Mouse (Mus musculus) adrenal gland, postnatal 36 days (tissue): ENCODE measurements at regions not wholly inside any gene's neighbourhood (a gene's known extent, or its start where the extent isn't known, plus 50 kb on each side); places are given as distances from the start of the nearest gene placed in this dataset.
A peak's percentile ranks its signal among the peaks of the same experiment; 100 is the strongest.

Experiments used
- DNase-seq, 2 experiments: peaks; one replicate each; pipeline ENCODE4 v3.0.0; 2021; ENCODE audit warnings: mixed read lengths in 1 of 2

GRCm38 (mm10) chr4:53386309-53386708 lies 53.9 kb upstream of the Slc44a1 start:
- no peak for DNase-seq

GRCm38 (mm10) chr4:53384761-53385160 lies 55.5 kb upstream of the Slc44a1 start:
- DNase-seq, result peak; percentile 73 to 77

GRCm38 (mm10) chr4:53384104-53384503 lies 56.1 kb upstream of the Slc44a1 start:
- DNase-seq, result no peak

GRCm38 (mm10) chr4:53382012-53382411 lies 58.2 kb upstream of the Slc44a1 start:
- DNase-seq, result no peak

DNA sequence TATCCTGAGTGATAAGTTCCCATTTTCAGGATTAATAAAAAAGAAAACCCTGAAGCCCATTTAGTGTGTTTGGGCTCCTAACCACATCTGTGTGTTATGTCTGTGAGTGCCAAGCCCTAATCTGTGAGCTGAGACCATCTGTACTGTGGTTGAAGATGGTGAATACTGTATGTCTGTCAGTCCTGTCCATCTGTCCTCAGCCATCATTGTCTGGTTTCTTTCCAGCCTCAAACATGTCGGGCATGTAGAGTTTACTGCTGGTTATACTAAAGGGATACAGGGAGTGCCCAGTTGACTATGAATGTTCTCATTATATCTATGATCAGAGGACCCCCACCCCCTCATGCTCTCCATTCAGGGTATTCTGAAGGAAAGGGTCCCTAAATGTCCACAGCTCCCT lies 60.4 kb upstream of the Slc44a1 start:
- DNase-seq, result no peak

DNA sequence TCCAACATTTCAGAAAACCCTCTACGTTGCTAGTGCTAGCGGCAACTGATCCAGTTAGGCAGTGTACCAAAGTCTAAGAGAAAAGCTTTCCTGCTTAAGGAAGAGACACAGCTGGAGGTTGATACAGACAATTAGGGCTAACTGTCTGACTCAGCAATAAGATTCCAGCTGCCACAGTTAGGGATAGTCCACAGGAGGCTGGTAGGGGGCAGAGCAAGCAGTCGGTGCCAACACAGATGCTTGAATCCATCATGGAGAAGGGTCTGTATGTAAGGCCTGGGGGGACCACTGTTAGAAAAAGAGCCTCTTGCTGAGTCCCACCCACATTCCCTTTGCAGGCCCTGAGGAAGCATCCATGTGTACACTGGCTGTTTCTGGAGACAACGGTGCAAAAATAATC lies 63.2 kb upstream of the Slc44a1 start:
- no peak for DNase-seq

GRCm38 (mm10) chr4:53356374-53356773 lies 83.8 kb upstream of the Slc44a1 start:
- DNase-seq, result no peak

DNA sequence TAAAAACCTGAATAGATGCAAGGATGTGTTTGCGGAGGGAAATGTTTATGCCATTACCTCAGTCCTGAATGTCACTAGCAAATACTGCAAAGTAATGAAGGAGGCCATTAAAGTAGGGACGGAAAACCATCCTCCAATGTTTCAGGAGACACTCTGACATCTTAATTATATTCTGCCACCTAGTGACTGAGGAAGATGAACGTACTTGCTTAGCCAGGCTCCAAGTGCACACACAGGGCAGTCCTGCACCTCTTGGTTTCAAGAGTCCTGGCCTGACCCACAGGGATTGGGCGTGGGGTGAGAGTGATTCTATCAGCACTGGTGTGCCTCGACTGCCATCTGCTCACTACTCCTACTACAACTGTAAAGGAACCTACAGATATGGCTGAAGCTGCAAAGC lies 85.3 kb upstream of the Slc44a1 start:
- peak; percentile 15 to 40 for DNase-seq

DNA sequence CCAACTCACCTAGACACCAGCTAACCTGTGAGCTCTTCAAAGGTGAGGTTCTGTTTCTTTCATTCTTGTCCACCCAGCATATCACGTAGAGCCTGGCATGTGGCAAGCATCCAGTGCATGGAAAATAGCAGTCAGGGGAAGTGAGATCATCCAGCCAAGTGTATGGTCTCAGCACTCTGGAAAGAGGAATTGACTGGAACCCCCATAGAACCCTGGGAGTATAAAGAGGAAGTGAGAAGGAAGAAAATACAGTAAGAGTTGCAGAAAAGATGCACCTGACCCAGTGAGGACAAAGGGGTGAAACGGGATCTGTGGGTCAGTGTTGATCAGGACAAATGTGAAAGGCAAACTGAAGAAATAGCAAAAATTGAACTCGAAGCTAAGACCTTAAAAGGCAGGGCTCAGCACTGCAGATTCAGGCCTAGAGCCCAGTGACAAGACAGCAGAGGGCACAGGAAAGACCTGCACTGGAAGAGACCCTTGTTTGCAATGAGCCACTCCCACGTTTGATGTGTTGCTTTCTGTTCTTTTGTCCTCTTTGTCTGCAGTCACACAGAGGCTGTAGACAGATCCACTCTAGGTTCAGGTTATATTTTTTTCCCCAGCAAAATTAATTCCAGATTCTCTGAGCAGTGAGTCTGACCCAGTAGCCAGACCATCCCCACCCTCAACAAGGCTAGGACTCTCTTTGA lies 86.7 kb upstream of the Slc44a1 start:
- DNase-seq, result no peak

DNA sequence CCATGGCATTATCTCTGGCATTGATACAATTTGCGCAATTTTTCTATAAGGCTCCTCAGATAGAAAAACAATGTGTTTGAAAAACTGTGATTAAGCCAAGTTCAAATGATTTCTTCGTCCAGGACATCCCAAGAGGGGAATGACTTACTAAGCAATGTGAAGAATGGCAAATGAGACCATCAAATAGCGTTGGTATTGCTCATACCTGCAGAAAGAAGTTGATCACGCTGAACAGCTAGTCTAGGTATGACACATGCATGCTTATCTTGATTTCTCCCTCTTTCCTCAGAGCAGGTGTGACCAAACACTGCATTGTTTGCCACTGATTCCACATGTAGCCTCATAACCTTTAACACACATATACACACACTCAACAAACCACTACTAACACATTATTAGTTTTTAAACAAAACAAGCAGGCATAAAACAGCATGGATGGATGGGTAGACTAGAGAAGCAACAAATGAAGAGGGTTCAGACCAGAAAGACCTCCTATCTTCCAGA lies 89.1 kb upstream of the Slc44a1 start:
- DNase-seq, result no peak

- DNase-seq, result no peak
Measured at GRCm38 (mm10) chr4:53345346-53345745, 94.9 kb upstream of the Slc44a1 start.

- DNase-seq, result peak in 1 of 2 experiments; percentile 22
Measured at GRCm38 (mm10) chr4:53344546-53344945, 95.7 kb upstream of the Slc44a1 start.

- DNase-seq, result no peak
Measured at GRCm38 (mm10) chr4:53341181-53341580, 99.0 kb upstream of the Slc44a1 start.

DNA sequence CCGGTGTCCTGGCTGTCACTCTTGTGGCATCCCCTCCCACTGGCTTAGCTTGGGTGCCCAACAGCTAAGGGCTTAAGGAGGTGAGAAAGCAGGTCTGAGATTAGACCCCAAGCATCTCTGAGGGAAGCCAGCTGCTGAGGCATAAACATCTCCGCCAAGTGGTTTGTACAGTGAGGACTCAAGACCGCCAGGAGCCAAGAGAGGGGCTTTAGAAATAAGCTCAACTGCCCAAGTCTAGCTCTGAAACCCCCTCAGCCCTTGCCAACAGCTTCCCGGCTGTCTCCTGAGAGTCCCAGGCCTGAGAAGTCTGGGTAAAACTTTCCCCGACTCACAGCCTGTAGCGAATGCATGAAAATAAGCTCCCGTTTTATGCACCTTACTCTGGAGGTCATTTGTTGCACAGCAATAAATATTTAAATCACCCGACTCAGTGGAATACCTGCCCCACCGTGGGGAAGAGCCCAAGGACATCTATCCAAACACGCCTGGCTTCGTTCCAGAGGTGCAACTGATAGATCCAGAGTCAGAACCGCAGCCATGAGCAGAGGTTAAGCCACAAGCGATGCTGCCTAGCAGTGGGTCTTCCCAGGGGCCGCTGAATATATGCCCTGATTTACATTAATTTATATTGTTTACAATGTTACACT lies 100.1 kb upstream of the Slc44a1 start:
- DNase-seq, result peak; percentile 33 to 37

DNA sequence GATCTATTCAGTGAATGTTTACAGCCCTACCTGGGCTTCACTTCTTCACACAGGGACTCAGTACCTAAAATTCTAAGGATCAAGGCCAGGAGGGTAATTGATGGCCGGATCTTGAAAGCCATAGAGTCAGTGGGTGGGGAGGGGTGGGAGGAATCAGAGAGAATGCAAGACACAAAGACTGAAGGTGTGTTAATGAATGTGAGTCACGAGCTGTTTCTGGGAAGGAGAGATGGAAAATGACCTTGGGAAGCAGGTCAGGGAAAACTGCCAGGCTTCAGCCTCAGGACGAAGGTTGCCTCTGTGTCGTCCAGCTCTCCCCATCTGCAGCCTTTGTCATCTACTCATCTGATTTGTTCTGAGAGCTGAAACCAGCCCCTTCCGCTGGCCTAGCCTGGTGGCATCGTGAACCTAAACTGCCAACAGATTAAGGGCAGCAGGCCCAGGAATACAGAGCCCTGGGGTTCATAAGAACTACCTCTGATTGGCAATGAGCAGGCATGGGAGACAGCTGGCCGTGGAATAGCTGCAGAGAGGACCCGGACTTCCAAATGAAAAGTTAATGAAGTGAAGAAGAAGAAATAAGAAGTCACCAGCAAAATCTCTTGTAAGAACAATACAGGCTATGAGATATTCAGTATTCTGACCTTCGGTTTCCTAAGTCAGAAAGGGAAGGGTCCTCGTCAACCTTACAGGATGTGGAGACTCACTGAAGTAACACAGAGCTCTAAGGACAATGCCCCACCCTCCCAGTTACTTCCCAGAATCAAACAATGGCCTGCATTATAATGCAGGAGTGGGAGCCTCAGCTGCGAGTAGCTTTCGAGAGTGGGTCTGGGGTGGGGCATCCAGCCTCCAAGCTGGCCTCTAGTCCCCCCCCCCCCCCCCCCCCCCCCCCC lies 100.8 kb upstream of the Slc44a1 start:
- DNase-seq, result peak; percentile 68 to 74

DNA sequence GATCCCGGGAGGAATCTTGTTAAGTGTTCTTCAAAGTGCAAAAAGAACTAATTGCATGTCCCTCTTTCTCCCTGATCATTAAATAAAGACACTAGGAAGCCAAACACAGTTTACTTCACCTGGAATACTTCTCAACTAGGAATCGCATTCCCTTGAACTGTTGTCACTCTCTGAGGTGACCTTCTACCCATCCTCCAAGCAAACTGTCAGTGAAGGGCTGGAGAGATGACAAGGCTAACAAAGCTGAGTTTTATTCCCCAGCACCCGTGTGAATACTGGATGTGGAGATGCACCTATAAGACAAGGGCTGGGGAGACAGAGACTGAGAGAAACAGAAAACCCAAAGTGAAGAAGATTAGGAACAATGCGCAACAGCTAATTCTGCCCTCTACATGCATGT lies 101.7 kb upstream of the Slc44a1 start:
- no peak for DNase-seq

GRCm38 (mm10) chr4:53337784-53338183 lies 102.4 kb upstream of the Slc44a1 start:
- peak in 1 of 2 experiments; percentile 39 for DNase-seq

DNA sequence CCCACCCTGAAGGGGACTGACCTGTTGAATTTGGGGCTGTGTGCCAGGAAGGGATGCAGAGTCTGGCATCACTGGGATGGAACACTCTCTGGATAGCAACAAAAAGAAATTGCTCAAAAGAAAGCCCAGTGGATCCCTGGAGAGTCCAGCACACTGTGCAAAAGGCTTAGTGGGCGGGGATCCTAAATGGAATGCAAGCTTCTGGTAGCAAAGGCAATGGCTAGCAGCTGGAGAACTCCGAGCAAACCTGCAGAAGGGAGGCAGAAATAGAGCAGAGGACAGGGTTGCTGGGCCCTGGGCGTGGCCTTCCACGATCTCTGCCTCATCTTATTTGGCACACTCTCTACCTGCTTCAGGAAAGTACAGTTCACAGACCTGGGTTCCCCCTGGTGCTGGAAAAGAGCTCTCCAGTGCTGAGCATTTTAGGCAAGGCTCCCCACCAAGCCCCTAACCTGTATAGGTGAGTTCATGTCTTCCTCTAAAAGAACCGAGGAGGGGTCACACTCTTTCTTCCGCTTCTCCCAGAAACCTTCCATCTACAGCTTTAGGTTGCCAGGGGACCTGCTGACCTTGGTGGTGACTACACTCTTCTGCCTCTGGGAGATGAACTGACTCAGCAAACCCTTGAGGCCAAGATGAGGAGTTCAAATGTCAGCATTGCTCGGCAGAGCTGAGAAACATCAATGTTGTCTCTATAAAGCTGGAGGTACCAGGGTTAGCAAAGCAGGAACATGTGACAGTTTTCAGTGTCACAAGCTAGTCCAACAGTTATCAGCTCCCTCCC lies 112.6 kb upstream of the Slc44a1 start:
- DNase-seq, result peak; percentile 32 to 33

DNA sequence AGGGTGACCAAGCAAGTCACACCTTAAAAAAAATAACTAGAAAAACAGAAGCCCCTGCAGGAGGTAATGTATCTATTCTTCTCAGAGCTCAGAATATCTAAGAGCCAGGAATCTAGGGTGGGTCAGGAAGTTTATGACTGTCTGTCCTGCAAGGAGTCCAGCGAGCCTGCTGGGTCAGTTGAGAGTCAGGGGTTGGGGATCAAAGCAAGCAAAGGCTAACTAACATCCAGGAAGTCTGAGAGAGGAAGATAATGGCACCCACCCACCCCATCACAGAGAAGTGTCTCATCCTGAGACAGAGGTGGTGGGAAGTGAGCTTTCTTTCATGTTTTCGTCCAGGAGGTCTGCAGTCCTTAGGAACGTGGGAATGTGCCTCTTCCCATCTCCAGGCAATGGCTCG lies 116.4 kb upstream of the Slc44a1 start:
- no peak for DNase-seq

- no peak for DNase-seq
Measured at GRCm38 (mm10) chr4:53323195-53323594, 117.0 kb upstream of the Slc44a1 start.

DNA sequence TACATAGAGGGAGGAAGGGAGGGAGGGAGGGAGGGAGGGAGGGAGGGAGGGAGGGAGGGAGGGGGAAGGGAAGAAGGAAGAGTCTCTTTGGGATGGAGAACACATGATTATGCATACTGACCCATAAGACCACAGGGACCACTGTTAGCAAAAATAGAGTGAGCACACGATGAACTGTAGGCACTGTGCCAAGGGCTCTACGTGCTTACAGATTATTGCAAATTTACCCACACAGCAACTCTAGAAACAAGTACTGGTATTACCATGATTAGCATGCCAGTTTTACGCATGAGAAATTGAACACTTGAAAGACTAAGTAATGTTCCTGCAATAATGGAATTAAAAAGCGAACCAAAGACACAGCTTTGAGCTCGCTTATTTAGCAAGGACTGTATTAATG lies 117.7 kb upstream of the Slc44a1 start:
- no peak for DNase-seq
